Mouse (Mus musculus) stomach, postnatal 0 days (tissue): ENCODE data around the gene Parn. TPM values are rescaled to one million over a fixed set of nuclear protein-coding genes. Genes with fewer than 3 reads are reported as not detected.

Experiments used
- ATAC-seq: fragments of 200-750 bp; cut with Nextera tagmentation; 2 replicates; pipeline ENCODE4 v1.8.0; 2017; ENCODE audit not compliant: low FRiP score, low TSS enrichment
- DNase-seq: peaks from one replicate; pipeline ENCODE4 v3.0.0-alpha.2; 2016; ENCODE audit warnings: low spot score
- H3K27ac ChIP-seq: fragments of 300-500 bp; sonication (generic); replicated peaks from 2 replicates; pipeline ENCODE4 v1.5.1; 2014; ENCODE audit warnings: mild to moderate bottlenecking, control low read depth
- H3K27me3 ChIP-seq: fragments of 300-500 bp; sonication (generic); 2 replicates; pipeline ENCODE4 v1.6.1; 2014; ENCODE audit warnings: low read length; ENCODE audit not compliant: control insufficient read depth, insufficient read depth
- H3K36me3 ChIP-seq: fragments of 300-500 bp; sonication (generic); 2 replicates; pipeline ENCODE4 v1.6.1; 2014; ENCODE audit warnings: low read length, mixed read lengths; ENCODE audit not compliant: control insufficient read depth, insufficient read depth
- H3K4me1 ChIP-seq: fragments of 300-500 bp; sonication (generic); replicated peaks from 2 replicates; pipeline ENCODE4 v1.6.1; 2014; ENCODE audit warnings: antibody characterized with exemption; ENCODE audit not compliant: control insufficient read depth, insufficient read depth
- H3K4me2 ChIP-seq: fragments of 300-500 bp; sonication (generic); replicated peaks from 2 replicates; pipeline ENCODE4 v1.6.1; 2014; ENCODE audit warnings: low read depth, mild to moderate bottlenecking, control low read depth, moderate library complexity
- H3K4me3 ChIP-seq: fragments of 300-500 bp; sonication (generic); 2 replicates; pipeline ENCODE4 v1.5.1; 2014; ENCODE audit warnings: low read depth, low read length, control low read depth
- H3K9ac ChIP-seq: fragments of 300-500 bp; sonication (generic); 2 replicates; pipeline ENCODE4 v1.6.1; 2014; ENCODE audit warnings: mild to moderate bottlenecking, low read length, control low read depth, mixed read lengths
- H3K9me3 ChIP-seq: fragments of 300-500 bp; sonication (generic); 2 replicates; pipeline ENCODE4 v1.6.1; 2016; ENCODE audit warnings: low read length; ENCODE audit not compliant: control insufficient read depth
- CTCF ChIP-seq: IDR thresholded peaks from 2 replicates; pipeline ENCODE4 v1.5.1; 2016; ENCODE audit warnings: antibody characterized with exemption, low read depth, mild to moderate bottlenecking, moderate library complexity
- EP300 ChIP-seq: optimal IDR thresholded peaks from 2 replicates; pipeline ENCODE3; 2016; ENCODE audit warnings: antibody characterized with exemption
- WGBS: fragments of 180-500 bp; shearing (Covaris S2); extraction: QIAGEN DNeasy Blood & Tissue Kit; methylation state at CpG from one replicate; pipeline ENCODE4 v1.1.7; 2014; 5-methylcytosine and 5-hydroxymethylcytosine counted together
- polyA plus RNA-seq: library from polyadenylated mRNA; unstranded; fragments of >200 nt; fragmentation: Nextera tagmentation; extraction: Ambion mirVana; gene quantifications from 2 replicates; pipeline ENCODE4 v1.2.1, GENCODE M21; 2015

Parn gene
- polyA plus RNA-seq, 1 experiment from 2014 or later = 23.7 TPM

DNA sequence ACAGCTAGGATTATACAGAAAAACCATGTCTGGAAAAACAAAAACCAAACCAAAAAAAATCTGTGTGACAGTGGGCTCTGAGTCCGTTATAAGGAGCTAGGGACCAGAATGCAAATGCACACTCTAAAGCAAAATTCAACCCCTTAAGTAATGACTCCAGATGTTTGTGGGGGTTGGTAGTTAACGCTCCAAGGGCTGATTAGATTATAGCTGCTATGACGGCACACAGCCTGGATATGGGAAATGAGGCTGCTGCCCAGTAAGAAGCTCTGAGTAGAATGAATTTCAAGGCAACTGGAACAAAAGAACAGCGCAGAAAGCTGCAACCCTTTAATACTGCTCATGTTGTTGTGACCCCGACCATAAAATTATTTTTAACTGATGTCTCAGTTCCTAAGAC lies 52.7 kb downstream of the Parn start:
- Histone ChIP-seq H3K4me3 (no peak overlapping the region), H3K9me3 (no peaks in the 10 kb centered on the region), H3K9ac (no peak overlapping the region), H3K27ac (no peak overlapping the region), H3K4me1 (peaks cover 4% of the 10 kb centered on the region; the same call in 1 of the 2 replicates), H3K36me3 (peaks cover 2% of the 10 kb centered on the region; the same call in 1 of the 2 replicates), H3K27me3 (no peaks in the 10 kb centered on the region), H3K4me2 (no peak overlapping the region)
- no peak for TF ChIP-seq CTCF
- no peak for TF ChIP-seq EP300
- no peak for ATAC-seq
- DNase-seq = no peak
- 73% methylated on average over 5 of the region's 5 CpGs for WGBS

DNA sequence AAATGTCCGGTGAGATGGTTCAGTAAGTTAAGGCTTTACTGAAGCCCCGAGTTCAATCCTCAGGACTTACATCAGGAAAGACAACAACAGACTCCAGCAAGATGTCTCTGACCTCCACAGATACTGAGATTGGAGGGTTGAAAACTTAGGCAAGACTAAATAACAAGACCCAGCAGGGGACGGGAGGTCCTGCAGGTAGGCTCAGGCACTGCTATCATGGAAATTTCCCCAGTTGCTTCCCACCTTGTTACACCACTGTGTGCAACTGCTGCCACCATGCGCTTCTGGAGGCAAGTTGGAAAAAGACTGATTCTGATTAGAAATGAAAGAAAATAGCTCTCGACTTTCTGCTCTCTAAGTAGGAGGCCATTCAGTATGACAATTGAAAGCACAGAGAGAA lies 55.4 kb downstream of the Parn start:
- WGBS = 85% methylated on average over 5 of the region's 5 CpGs
- no peak overlapping the region for H3K4me2 ChIP-seq
- peaks cover 2% of the 10 kb centered on the region; the same call in 1 of the 2 replicates for H3K36me3 ChIP-seq
- DNase-seq (no peak), ATAC-seq (no peak)
- no peak for TF ChIP-seq CTCF
- no peak overlapping the region for H3K4me3 ChIP-seq
- no peaks in the 10 kb centered on the region for H3K27me3 ChIP-seq
- no peaks in the 10 kb centered on the region for H3K9me3 ChIP-seq
- H3K9ac ChIP-seq = no peak overlapping the region
- no peak overlapping the region for H3K27ac ChIP-seq
- H3K4me1 ChIP-seq = peaks cover 4% of the 10 kb centered on the region; the same call in 1 of the 2 replicates

DNA sequence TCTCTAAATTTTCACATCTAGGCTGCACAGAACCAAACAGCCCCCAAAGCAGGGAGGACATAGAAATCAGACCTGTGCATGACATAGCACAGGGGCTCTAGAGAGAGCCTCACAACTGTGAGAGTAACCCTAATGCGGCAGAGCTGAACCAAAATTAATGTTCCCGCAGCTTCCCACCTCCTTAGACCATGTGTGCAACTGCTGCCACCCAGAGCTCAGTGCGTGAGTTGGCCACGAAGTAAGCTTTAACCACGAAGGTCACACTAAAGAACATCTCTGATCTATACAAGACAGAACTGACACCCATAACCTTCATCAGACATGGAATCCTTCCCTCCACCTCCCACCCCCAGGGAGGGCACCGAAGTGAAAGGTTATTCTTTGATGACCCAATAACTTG lies 55.9 kb downstream of the Parn start:
- TF ChIP-seq CTCF = peak; percentile 72
- TF ChIP-seq EP300 = no peak
- ATAC-seq = peak; percentile 17; the same call in 1 of the 2 replicates
- no peaks in the 10 kb centered on the region for H3K27me3 ChIP-seq
- H3K4me2 ChIP-seq = no peak overlapping the region
- H3K4me3 ChIP-seq = no peak overlapping the region
- peak overlapping the region; percentile 88; the same call in 1 of the 2 replicates for H3K27ac ChIP-seq
- H3K4me1 ChIP-seq = peaks cover 4% of the 10 kb centered on the region; the same call in 1 of the 2 replicates
- no peaks in the 10 kb centered on the region for H3K9me3 ChIP-seq
- no peak overlapping the region for H3K9ac ChIP-seq
- 44% methylated on average over 6 of the region's 6 CpGs for WGBS
- H3K36me3 ChIP-seq = peaks cover 2% of the 10 kb centered on the region; the same call in 1 of the 2 replicates
- peak; percentile 29 for DNase-seq

DNA sequence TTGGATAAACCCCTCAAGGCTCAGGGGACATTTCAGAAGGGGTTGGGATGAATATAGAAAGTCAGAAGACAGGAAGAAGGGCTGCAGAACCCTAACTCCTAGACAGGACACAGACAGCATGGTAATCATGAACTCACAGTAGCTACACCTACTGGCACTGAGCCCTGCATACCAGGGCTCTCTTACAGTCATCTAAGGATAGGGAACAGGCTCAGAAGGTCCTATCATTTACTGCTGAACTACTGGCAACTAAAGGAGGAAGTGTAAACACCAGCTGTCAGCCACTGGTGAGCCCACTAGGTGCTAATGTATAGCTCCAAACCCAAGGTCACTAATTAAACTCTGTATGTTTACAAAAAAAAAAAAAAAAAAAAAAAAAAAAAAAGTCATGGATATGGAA lies 56.6 kb downstream of the Parn start:
- no peaks in the 10 kb centered on the region for H3K9me3 ChIP-seq
- peaks cover 4% of the 10 kb centered on the region; the same call in 1 of the 2 replicates for H3K4me1 ChIP-seq
- no peak for TF ChIP-seq CTCF
- TF ChIP-seq EP300 = no peak
- ATAC-seq = peak; percentile 89
- peak; percentile 63 for DNase-seq
- no peak overlapping the region for H3K9ac ChIP-seq
- H3K36me3 ChIP-seq = peaks cover 2% of the 10 kb centered on the region; the same call in 1 of the 2 replicates
- no peak overlapping the region for H3K4me2 ChIP-seq
- H3K27ac ChIP-seq = peak overlapping the region; percentile 88
- H3K4me3 ChIP-seq = no peak overlapping the region
- H3K27me3 ChIP-seq = no peaks in the 10 kb centered on the region

DNA sequence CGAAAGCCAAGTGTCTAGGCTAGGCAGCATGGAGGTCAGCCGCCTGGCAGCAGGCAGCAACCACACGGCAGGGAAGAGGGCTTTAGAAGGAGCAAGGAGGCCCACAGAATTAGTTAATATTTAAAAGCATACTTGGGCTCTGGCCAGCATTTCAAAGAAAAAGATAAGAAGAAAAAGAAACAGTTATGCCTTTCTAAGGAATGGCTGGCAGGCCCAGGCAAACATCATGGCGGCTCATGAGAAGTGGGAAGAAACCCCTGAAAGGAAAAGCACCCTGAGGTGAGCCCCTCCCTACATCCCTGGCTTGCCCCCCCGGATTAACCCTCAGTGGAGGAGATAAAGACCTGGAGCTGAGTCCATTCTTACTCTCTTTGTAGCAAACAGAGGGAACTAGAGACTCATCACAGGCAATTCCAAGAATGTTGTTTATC lies 57.0 kb downstream of the Parn start:
- H3K27me3 ChIP-seq = no peaks in the 10 kb centered on the region
- 26% methylated on average over 5 of the region's 5 CpGs for WGBS
- peaks cover 3% of the 10 kb centered on the region; the same call in 1 of the 2 replicates for H3K36me3 ChIP-seq
- peak overlapping the region; percentile 88 for H3K27ac ChIP-seq
- no peak overlapping the region for H3K4me3 ChIP-seq
- H3K4me1 ChIP-seq = peaks cover 4% of the 10 kb centered on the region; the same call in 1 of the 2 replicates
- H3K4me2 ChIP-seq = no peak overlapping the region
- H3K9ac ChIP-seq = no peak overlapping the region
- TF ChIP-seq CTCF = no peak
- no peak for TF ChIP-seq EP300
- ATAC-seq = peak; percentile 84
- peak; percentile 62 for DNase-seq
- no peaks in the 10 kb centered on the region for H3K9me3 ChIP-seq

DNA sequence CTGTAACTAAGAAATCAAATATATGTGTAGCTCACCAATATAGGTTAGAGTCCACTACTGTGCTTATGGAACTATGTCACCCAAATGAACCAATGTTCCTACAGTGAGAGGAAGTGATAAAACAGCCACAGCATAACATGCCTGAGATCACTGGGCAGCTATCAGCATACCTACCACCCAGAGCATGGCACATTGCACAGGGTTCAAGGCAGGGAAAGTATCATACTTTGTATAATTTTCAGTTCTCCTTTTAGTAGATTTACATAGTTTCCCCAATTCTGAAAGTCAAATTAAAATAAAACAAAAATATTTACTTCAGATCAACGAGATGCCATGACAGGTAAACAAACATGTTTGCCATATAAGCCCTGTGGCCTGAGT lies 59.3 kb downstream of the Parn start:
- Histone ChIP-seq H3K36me3 (peaks cover 2% of the 10 kb centered on the region; the same call in 1 of the 2 replicates), H3K4me1 (peaks cover 4% of the 10 kb centered on the region; the same call in 1 of the 2 replicates), H3K9ac (no peak overlapping the region), H3K27ac (no peak overlapping the region), H3K4me2 (no peak overlapping the region), H3K9me3 (no peaks in the 10 kb centered on the region), H3K4me3 (no peak overlapping the region), H3K27me3 (no peaks in the 10 kb centered on the region)
- 88% methylated on average over 1 of the region's 1 CpGs for WGBS
- ATAC-seq (no peak), DNase-seq (no peak)
- TF ChIP-seq EP300 (no peak), CTCF (no peak)
